Mouse (Mus musculus): ENCODE measurements around the gene Aff3. TPM values are rescaled to one million over a fixed set of nuclear protein-coding genes. Genes with fewer than 3 reads are reported as not detected.

Aff3 gene
- total RNA-seq, 1 experiment = 1.7 TPM

DNA sequence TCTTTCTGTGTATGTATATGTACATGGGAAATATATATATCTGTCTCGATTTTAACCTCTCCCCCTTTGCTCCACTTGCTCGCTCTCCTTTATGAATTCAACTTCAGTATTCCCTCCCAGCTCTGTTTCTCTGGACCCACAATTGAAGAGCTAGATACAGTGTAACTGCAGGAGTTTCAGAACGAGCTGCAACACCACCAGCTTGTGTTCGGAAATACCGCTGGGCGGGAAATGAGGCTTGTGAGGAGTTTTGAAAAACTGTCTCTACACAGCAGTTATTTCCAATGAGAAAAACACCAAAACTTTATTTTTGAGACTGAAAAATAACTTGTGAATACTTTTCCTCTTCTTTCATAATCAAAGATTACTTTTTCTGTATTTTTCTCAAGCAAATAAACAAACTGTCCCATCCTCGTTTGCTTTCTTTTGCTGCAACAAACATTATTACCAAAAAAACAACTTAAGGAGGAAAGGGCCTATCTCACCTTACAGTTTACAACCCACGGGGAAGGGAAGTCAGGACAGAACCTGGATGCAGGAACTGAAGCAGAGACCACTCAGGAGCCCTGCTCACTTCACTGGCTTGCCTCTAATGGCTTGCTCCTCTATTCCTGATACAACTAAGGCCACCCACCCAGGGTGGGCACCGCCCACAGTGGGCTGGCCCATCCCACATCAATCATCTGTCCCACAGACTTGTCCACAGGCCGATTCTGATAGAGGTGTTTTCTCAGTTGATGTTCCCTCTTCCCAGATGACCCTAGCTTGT is 533.9 kb downstream of the Aff3 start:
- H3K9me3 ChIP-seq (ENCODE audit: control insufficient read depth, insufficient read depth, low read depth, low read length) = no peaks in the 10 kb centered on the region
- H3K36me3 ChIP-seq (ENCODE audit: control insufficient read depth, insufficient read depth, low read length, poor library complexity, severe bottlenecking) = 0 out of 2 replicates have a peak, but pooled peaks cover 1% of the 10 kb centered on the region
- H3K4me3 ChIP-seq (ENCODE audit: insufficient read depth in 1 of 2, low read depth in 1 of 2, low read length in 2 of 2, poor library complexity in 1 of 2, severe bottlenecking in 1 of 2) = 0 out of 4 replicates have a peak overlapping the region, but pooled peaks have one; percentile 11 to 12
- DNase-seq (ENCODE audit: low read depth, low spot score) = no peak
- in situ Hi-C loops (cut with MboI; ENCODE audit: low sequenced_read_pairs in 2 of 2, unreplicated experiment in 2 of 2) = no loop called here
- H3K9ac ChIP-seq (ENCODE audit: insufficient read depth, low read depth, low read length, poor library complexity, severe bottlenecking) = no peak overlapping the region
- H3K4me1 ChIP-seq (ENCODE audit: control insufficient read depth in 2 of 2, insufficient read depth in 2 of 2, low read length in 2 of 2, poor library complexity in 1 of 2) = peaks cover 6% of the 10 kb centered on the region in 2 experiments; a peak in 2 of 4 replicates
- no peak for TF ChIP-seq MAFK (IDR thresholded peaks at IDR 0.05; ENCODE audit: insufficient read depth, low read depth, low read length)
- no peak for TF ChIP-seq ZNF384 (IDR thresholded peaks at IDR 0.05; ENCODE audit: low read depth, low read length)
- no peak for TF ChIP-seq CHD2 (IDR thresholded peaks at IDR 0.05; ENCODE audit: low read depth, low read length)
- no peak for TF ChIP-seq HCFC1 (IDR thresholded peaks at IDR 0.05; ENCODE audit: borderline replicate concordance, insufficient read depth, low read length)
- no peak for TF ChIP-seq ZC3H11A (IDR thresholded peaks at IDR 0.05; ENCODE audit: borderline replicate concordance, low read depth, low read length)
- no peak overlapping the region for H3K27ac ChIP-seq (ENCODE audit: insufficient read depth, low read depth, low read length, poor library complexity, severe bottlenecking)

DNA sequence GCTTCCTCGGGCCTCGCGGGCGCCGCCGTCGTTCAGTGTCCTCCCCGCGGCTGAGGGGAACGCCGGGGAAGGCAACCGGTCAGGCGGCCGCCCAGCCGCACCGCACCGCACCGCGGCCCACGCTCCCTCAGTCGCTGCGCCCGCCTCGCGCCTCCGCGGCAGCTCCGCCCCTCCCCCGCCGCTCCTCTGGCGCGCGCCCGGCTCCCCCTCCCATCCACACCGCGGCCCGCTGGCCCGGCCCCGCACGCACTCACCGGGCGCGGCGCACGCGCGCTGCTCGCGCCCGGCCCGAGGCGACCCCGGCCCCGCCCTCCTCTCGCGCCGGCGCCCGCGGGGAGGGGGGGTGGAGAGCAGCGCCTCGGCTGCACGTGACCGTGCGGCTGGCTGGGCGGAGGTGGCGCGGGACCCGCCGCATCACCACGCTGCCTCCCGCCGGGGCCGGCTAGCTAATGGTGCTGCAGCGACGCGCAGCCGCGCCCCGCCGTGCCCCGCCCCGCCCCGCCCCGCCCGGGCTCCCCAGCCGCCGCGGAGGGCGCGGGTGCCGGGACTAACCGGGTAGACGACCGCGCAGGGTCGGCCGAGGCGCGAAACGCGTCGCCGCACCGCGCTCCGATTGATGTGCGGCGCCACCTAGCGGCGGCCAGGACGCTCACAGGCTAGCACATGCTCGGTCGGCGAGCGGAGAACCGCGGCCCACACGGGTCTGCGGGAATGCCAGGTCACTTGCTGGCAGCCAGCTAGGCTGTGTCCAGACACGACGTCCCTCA is 535.1 kb downstream of the Aff3 start, which contains the start of gene Rev1:
Gene Rev1 (minus strand): TSS at position 301 of the 767 bp plus-strand sequence.
- Histone ChIP-seq H3K36me3 (ENCODE audit: control insufficient read depth, insufficient read depth, low read length, poor library complexity, severe bottlenecking) (0 out of 2 replicates have a peak, but pooled peaks cover 1% of the 10 kb centered on the region), H3K27ac (ENCODE audit: insufficient read depth, low read depth, low read length, poor library complexity, severe bottlenecking) (peak within 1 kb of the TSS; percentile 95), H3K9me3 (ENCODE audit: control insufficient read depth, insufficient read depth, low read depth, low read length) (no peaks in the 10 kb centered on the region), H3K9ac (ENCODE audit: insufficient read depth, low read depth, low read length, poor library complexity, severe bottlenecking) (peak within 1 kb of the TSS; percentile 100), H3K4me1 (ENCODE audit: control insufficient read depth in 2 of 2, insufficient read depth in 2 of 2, low read length in 2 of 2, poor library complexity in 1 of 2) (peaks cover 6% of the 10 kb centered on the region in 2 experiments; a peak in 2 of 4 replicates), H3K4me3 (ENCODE audit: insufficient read depth in 1 of 2, low read depth in 1 of 2, low read length in 2 of 2, poor library complexity in 1 of 2, severe bottlenecking in 1 of 2) (peak within 1 kb of the TSS; percentile 86 to 99)
- DNase-seq (ENCODE audit: low read depth, low spot score) = peak; percentile 53
- TF ChIP-seq HCFC1 (IDR thresholded peaks at IDR 0.05; ENCODE audit: borderline replicate concordance, insufficient read depth, low read length) (peak; percentile 62; the same call in 1 of the 2 replicates), ZC3H11A (IDR thresholded peaks at IDR 0.05; ENCODE audit: borderline replicate concordance, low read depth, low read length) (no peak)
- in situ Hi-C loops (cut with MboI; ENCODE audit: low sequenced_read_pairs in 2 of 2, unreplicated experiment in 2 of 2) = no loop called here

DNA sequence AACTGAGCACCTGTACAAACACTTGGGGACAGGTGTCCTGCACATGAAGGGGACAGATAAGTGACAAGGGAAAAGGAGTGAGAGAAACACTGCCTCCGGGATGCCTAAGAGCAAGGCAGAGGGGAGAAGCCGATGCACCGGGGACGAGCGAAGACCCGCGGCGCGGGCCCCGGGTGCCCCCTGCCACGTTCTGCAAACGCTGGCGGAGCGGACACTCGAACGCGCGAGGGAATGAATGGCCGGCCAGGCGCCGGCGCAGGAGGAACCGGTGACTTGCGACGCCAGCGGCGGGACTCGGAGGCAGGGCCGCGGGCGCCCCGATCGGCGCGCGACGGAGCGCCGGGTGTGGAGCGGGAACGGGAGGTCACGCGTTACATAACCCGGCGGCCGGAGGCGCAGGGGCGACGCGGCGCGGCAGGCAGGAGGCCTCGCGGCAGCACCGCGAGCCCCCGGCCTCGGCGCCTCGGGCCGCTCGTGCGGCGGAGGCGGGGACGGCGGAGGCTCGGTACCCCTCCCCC is 535.8 kb downstream of the Aff3 start:
- Histone ChIP-seq H3K9me3 (ENCODE audit: control insufficient read depth, insufficient read depth, low read depth, low read length) (no peaks in the 10 kb centered on the region), H3K27ac (ENCODE audit: insufficient read depth, low read depth, low read length, poor library complexity, severe bottlenecking) (peak overlapping the region; percentile 95), H3K4me3 (ENCODE audit: insufficient read depth in 1 of 2, low read depth in 1 of 2, low read length in 2 of 2, poor library complexity in 1 of 2, severe bottlenecking in 1 of 2) (peak overlapping the region; percentile 86 to 99), H3K4me1 (ENCODE audit: control insufficient read depth in 2 of 2, insufficient read depth in 2 of 2, low read length in 2 of 2, poor library complexity in 1 of 2) (peaks cover 6% of the 10 kb centered on the region in 2 experiments; a peak in 2 of 4 replicates), H3K36me3 (ENCODE audit: control insufficient read depth, insufficient read depth, low read length, poor library complexity, severe bottlenecking) (0 out of 2 replicates have a peak, but pooled peaks cover 1% of the 10 kb centered on the region), H3K9ac (ENCODE audit: insufficient read depth, low read depth, low read length, poor library complexity, severe bottlenecking) (peak overlapping the region; percentile 100)
- no peak for TF ChIP-seq MAFK (IDR thresholded peaks at IDR 0.05; ENCODE audit: insufficient read depth, low read depth, low read length)
- no peak for TF ChIP-seq ZNF384 (IDR thresholded peaks at IDR 0.05; ENCODE audit: low read depth, low read length)
- no peak for TF ChIP-seq ZC3H11A (IDR thresholded peaks at IDR 0.05; ENCODE audit: borderline replicate concordance, low read depth, low read length)
- TF ChIP-seq CHD2 (IDR thresholded peaks at IDR 0.05; ENCODE audit: low read depth, low read length) = no peak
- TF ChIP-seq HCFC1 (IDR thresholded peaks at IDR 0.05; ENCODE audit: borderline replicate concordance, insufficient read depth, low read length) = no peak
- DNase-seq (ENCODE audit: low read depth, low spot score) = no peak
- in situ Hi-C loops (cut with MboI; ENCODE audit: low sequenced_read_pairs in 2 of 2, unreplicated experiment in 2 of 2) = no loop called here

Other genes starting within 250 kb of the Aff3 start
- 0.69 and 1.5 TPM in 2 replicates for gene Lonrf2, start 171.8 kb upstream of the Aff3 start, total RNA-seq (2012; rRNA removed)
- gene Chst10, start 233.2 kb upstream of the Aff3 start, total RNA-seq (2012; rRNA removed) = 5.1 and 8.9 TPM in 2 replicates